Mouse (Mus musculus): ENCODE data around the gene Prkca. TPM values are rescaled to one million over a fixed set of nuclear protein-coding genes. Genes with fewer than 3 reads are reported as not detected.

Gene Prkca
- total RNA-seq, 4 experiments from 2014 or later = 201 to 232 (median 220) TPM

DNA sequence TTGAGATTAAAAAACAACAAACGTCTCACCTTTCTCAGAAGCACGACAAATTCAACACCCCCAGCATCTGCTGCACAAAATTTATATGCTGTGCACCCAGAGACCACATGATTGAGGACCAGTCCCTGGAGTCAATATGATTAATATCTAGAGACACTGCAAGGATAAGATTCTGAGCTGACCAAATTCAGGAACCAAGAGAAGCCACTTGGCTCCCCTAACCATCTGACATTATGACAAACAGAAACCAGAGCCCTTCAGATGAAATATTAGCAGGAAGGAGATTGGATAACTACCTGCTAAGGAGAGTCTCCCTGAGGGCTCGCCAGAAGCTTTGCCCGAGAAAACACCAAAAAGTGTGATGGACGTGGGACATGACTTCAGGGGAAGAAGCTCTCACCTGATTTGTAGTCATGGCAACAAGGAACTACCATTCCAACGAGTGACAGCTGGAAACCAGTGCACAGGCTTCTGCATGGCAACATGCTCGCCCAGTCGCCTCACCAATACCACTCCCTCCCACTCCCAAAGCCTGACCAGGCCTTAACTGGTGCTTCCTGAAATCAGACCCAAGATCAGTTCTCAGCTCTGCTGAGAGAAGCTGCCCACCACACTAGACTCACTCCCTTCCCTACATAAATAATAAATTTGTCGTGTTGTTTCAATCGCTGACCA lies 106.8 kb downstream of the Prkca start:
- no peak for DNase-seq (ENCODE audit: low spot score in 2 of 2)

DNA sequence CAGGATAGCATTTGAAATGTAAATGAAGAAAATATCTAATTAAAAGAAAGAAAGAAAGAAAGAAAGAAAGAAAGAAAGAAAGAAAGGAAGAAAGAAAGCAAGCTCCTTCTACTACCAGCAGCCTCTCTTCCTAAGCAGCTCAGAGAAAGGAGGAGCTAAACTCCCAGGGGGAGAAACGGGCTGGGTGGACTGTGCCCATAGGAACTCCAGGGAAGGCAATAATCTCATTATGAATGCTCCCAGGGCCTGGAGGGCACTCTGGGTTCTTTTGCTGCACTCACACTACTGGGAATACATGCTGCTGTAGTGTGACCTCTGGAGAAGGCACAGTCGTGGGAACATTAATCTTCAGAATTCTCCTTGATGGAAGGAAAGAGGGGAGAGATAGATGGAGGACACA lies 107.5 kb downstream of the Prkca start:
- no peak for DNase-seq (ENCODE audit: low spot score in 2 of 2)

DNA sequence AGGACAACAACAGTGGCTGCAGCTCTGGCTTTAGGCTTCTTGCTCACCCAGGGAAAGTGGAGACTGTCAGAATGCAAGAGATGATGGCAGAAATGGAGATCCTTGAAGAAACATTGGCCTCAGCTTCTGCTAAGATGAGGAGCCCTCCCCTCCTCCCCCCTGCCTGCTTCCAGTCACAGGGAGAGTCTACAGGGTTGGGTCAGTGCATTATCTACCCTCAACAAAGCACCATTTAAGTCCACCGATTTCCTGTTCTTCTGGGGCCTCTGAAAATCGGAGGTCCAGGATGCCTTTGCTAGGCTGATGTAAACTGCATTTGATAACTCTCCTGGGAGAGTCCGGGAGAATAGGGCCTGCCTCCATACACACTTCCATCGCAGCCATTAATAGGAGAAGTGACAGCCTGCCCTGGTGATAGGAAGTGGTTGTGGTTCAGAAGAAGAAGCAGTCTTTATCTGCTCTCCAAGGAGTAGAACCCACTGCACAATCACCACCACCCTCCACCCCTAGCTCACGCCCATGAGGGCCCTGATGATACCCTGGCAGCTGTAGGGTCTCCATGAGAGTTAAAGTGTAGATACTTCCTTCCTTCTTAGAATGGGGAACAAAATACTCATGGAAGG lies 108.5 kb downstream of the Prkca start:
- DNase-seq (ENCODE audit: low spot score in 2 of 2) = no peak

DNA sequence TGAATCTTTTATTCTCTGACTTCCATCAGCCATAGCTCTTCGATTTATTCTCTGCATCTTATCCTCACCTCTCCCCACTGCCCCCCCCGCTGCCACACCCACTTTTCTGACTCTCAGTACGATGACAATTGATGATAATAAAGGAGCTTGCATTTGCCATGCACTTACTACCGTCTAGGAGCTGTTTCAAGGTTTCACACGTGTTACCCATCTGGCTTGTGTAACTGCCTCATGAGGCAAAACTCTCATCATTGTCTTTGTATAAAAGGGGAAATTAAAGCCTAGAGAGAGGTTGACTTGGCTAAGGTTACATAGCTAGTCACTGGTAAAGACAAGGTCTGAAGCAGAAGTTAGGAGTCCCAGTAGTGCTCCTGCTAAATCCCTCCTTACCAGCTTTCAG lies 110.7 kb downstream of the Prkca start:
- no peak for DNase-seq (ENCODE audit: low spot score in 2 of 2)

DNA sequence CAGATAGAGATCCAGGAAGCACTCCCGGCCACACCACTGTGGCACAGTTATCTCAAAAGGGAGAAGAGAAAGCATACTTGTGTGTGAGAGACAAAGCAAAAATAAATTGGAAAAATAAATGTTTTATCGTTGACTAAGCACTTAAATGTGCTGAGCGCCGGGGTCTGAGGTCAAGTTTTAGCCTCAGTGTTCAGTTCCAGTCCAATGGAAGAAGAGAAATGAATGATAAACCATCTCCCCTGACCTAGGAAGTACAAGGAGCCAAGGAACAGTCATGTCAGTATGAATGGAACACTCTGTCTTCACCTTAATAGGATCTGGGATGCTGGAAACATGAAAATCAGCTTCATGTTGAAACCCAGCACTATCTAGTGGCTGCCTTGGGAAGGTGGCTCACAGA lies 113.6 kb downstream of the Prkca start:
- DNase-seq (ENCODE audit: low spot score in 2 of 2) = no peak

DNA sequence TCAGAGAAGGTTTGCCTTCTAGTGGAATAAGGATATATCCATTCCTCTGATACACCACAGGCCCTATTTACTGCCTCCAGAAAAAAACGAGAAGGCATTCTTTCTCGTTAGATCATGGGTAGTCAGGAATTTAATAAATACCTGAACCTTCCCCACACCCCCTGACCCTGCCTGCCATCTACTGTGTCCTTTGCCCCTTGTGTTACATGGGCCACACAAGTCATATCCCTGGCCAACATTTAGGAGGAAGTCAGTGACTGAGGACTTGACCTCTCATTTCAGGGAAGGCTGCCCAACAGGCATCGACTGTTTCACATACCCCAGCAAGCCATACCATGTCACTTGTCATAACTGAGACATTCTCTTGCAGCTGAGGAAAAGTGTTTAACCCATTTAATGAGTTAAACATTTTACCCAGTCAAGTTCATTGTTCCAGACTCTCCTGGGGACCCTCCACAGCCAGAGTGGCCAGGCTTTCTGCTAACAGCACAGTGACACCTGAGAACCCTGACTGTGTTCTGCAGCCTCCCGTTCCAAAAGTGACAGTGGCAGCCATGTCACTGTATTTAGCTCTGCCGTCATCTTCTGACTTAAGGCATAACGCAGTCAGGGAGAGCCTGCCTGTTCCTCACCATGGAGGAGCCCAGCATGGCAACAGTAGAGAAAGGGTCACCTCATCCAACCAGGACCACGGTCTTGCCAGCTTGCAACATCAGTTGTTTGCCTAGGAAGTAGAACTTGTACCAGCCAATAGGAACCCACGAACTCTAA lies 114.4 kb downstream of the Prkca start:
- DNase-seq (ENCODE audit: low spot score in 2 of 2) = no peak

DNA sequence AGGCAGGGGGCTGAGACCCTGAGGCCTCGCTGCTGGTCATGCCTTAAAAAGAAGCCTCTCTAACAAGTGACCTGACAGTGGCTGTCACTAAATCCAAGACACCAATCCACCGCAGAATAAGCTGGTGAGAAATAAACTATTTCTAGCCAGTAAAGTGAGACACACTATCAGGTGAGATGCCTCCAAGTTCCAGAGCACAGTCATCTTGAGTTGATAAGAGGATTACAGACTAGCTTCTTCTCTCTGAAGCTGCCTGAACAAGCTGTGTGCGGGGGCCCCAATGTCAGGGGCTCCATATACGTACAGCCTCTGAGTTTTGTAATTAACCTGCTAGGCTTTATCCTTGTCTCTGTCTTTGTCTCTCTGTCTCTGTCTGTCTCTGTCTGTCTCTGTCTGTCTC lies 115.2 kb downstream of the Prkca start:
- DNase-seq (ENCODE audit: low spot score in 2 of 2) = no peak

DNA sequence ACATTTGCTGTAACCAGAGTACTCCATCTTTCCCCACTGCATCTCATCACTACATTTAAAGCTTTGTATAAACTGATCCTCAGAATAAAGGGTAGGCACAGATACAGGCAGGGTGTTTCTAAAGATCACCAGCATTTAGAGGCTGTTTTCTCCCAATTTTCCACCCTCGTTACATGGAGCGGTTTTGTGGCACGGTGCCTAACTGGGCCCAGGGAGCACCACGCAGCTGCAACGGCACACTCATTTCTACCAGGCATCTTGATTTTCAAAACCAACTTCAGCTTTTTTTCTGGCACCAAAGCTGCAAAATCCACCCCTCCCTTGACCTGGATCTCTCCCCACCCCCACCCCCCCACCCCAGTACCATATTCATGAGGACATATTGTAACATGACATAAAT lies 117.5 kb downstream of the Prkca start:
- no peak for DNase-seq (ENCODE audit: low spot score in 2 of 2)

DNA sequence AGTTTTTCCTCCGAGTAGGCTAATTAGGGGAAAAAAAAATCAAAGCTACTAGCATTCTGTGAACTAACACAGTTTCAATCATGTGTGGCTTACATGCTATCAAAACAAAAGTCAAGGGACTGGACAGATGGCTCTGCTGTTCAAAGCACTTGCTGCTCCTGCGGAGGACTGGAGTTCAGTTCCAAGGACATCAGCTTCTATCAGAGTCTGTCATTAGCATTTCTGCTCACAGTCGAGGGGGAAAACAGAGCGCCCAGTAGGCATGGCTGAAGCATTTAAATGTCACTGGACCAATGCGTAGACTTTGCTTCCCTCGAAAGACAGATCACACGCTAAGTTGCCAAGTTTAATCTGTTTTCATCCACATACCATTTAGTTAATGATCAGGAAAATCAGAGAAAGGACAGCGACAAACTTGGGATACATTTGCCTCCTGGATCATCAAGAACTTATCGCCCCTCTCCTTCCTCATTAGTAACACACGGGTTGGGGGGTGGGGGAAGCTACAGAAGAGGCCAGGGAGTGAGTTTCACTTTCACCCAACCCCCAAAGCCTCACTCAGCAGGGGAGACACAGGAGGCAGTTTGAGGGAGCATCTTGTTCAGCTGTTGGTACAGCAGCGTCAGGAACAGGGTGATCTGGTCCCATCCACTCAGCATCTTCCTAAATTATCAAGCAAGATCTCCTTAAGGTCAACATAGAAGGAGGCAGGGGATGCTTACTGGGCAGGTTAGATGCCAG lies 119.3 kb downstream of the Prkca start:
- DNase-seq (ENCODE audit: low spot score in 2 of 2) = no peak

DNA sequence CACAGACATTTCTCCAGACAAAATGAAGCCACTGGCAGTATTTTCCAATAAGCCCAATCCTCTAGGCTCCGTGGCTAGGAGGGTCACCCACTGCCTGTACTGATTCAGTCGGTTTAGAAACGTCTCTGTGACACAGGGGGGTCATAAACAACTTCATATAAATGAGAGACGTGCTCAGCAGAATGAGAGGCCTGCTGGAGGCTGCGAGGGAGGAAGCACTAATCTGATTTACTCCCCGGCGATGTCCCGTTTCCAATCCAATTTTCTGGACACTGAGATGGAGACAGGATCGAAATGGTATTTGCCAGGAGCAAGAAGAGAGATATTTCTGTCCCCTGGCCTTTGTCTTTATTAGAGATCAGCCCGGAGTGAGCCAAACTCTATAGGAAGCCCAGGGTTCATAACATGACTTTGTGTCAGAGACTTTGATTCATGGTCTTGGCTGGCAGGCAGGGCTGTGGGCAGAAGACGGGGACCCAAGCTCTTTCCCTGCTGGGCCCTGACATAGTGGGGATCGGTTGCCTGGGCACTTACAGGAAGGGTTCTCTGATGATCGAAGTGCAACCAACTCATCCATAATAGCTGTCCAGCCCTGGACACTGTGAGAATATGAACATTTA lies 120.0 kb downstream of the Prkca start:
- DNase-seq (ENCODE audit: low spot score in 2 of 2) = no peak

DNA sequence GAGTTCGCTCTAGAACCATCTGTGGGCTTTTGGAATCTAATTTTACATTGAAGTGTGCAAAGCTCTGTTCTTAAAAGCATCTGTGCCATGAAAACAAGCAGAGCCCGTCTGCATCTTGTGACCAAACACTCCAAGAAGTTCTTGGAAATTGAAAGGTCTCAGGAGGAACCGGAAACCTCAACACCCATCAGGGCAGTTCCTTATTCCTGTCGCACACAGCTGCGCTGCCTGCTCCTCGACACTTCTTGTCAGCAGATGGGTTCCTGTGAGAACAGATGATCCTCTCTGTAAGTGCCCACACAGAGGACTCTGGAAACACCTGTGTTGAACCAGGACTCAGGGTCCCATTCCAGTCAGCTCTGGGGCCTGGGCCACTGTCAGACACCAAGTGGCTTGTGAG lies 120.6 kb downstream of the Prkca start:
- DNase-seq (ENCODE audit: low spot score in 2 of 2) = peak; percentile 43 to 50

DNA sequence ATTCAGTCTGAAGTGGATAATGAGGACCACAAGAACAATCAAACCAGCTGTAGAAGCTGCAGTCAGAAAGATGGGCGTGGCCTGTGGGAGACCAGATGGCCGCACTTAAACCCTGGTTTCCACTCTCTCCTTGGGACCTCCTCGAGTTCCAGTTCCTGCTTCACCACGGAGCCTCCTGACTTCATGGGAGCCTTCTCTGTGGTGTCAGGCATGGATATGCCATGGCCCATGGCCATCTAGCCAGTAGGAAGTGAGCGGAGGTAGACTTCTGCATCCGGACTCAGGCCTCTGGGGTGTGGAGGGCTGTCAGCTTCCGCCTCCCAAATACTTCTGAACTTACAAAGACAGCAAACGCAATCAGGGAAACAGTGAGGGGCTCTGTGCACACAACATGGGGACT lies 121.1 kb downstream of the Prkca start:
- DNase-seq (ENCODE audit: low spot score in 2 of 2) = no peak

DNA sequence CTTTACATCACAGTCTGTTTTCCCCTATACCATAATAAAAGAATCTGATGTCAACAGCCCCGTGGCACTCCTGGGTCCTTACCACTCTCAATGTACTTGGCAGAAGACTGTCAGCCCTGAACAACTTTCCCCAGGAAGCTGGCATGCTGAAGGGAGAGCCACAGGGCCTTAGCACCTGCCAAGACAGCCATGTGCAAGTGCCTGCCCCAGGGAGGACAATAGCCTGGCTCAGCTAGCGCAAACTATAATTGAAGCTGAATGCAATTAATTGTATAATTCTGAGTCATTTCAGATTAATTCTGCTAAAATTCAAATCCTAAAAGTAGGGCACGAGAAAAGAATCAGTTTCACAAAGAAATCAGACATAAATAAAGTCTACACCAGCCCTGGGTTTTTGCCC lies 121.7 kb downstream of the Prkca start:
- DNase-seq (ENCODE audit: low spot score in 2 of 2) = no peak

DNA sequence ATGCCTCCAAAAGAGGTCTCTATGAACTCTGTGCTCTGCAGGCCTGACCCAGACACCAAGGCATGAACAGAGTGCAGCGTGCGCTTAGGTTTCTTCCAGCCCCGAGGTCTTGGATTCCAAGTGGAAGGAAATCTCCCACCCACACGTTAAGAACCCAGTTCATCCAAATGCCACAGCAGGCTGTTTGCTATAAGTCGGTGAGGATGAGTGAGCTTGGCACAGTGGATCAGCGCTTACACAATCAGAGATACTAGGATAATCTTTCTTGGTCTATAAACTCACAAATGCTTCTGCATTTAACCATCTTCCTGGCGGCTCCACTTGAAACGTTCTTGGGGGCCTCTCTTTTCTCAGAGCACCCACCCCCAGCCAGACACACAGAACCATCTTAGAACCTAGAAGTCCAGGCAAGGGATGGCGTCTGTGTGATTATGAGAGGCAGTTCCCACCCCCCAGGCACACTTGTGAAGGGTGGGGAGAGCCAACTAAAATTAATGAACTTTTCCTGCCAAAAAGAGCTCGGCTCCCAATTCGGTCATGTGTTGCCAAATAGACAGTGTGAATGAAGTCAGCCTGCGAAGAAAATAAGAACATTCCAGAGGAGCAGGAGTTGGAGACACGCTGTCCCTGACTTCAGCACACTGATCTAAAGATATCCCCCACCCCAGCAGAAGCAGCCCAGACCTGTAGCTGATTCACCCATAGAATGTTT lies 122.4 kb downstream of the Prkca start:
- peak; percentile 55 to 61 for DNase-seq (ENCODE audit: low spot score in 2 of 2)

DNA sequence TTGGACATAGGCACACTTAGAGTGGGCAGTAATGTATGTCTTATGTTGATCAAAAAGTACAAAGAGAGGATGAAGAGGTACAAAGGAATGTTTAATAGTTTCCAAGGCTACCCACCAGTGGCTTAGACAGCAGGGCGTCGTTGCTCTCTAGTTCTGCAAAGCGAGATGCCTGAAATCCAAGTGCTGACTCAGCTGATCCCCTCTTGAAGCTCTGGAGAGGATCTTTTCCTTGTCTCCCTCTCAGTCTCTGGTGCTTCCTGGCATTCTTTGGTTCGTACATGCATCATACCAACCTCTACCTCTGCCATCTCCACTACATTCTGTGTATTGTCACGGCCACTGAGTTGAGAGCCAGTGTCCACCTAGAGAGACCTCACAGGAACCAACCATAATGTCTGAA lies 123.1 kb downstream of the Prkca start:
- DNase-seq (ENCODE audit: low spot score in 2 of 2) = no peak

DNA sequence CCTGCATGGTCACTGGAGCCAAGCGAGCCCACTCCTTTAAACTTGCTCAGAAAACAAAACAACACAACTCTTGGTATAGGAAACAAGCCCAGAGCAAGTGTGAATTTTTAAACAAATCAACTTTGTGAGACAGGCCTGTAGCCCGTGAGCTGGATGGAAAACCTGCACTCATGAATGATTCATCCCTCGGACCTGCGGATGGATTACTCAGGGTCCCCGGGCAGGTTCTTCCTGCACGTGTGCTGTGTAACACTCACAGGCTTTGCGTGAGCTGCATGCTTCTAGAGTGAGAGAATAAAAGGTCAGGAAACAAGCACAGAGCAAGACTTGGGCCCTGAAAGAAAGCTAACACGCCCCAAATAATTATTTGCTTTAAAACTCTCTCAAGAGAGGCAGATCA lies 126.7 kb downstream of the Prkca start:
- DNase-seq (ENCODE audit: low spot score in 2 of 2) = no peak

DNA sequence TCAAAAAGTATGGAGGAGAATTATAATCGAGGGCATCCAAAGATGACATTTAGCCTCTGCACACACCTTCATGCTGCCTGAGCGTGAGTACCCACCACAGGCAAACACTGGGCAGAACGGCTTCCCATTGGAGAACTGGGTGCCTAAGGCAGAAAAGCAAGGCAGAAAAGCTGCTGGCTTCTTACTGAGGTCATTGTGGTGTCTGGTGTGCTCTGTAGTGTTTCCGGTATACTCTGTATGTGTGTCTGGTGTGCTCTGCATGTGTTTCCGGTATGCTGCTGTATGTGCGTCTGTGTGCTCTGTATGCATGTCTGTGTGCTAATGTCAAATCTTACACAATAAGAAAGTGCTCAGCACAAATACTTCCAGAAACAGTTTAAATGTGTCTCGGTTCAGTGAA lies 127.7 kb downstream of the Prkca start:
- no peak for DNase-seq (ENCODE audit: low spot score in 2 of 2)

DNA sequence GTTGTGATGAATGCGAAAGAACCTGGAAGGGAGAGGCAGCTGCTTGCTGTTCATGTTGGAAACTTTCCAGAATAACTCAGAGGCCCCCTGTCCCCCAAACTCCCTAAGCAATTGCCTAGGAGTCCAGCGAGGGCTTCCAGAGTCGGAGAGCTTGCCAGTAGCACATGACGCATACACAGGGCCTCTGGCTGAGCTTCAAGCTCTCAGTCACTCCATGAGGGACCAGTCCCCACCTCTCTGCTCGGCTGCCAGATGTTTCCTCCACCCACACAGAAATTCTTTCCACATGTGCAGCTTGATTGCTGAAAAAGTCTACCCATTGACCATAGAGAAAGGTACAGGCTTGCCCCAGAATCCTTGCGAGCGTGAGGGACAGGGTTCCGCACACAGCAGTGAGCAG lies 128.3 kb downstream of the Prkca start:
- peak in 1 of 2 experiments; percentile 38 for DNase-seq (ENCODE audit: low spot score in 2 of 2)

DNA sequence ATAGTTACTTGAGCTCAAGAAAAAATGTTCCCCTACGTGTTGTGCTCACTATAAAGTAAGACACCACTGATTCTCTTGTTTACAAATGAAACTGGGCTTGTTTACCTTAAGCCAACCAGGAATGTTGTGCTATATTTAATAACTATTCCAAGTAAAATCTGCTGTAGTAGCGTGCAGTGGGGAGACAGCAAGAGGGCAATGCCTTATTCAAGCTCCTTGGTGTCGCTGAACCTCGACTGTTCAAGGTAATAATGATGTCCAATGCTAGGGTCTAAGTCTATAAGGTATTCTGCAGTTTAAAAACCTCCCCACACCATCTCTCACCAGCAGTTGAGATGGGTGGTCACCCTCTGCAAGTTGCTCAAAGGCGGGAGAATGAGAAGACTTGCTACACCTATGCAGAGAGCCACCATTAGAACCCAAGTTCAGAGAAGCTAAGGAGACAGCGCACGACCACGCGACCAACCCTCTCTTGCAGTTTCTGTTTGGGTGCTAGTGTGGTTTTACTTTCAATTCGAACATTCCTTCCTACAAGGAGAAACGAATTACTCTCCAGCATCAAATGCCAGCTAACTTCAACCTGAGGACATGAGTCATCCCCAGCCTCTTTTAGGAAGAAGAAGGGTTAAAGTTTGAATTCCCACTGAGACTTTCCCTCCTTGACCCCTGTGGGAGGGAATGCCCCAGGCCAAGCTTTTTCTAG lies 129.1 kb downstream of the Prkca start:
- no peak for DNase-seq (ENCODE audit: low spot score in 2 of 2)

DNA sequence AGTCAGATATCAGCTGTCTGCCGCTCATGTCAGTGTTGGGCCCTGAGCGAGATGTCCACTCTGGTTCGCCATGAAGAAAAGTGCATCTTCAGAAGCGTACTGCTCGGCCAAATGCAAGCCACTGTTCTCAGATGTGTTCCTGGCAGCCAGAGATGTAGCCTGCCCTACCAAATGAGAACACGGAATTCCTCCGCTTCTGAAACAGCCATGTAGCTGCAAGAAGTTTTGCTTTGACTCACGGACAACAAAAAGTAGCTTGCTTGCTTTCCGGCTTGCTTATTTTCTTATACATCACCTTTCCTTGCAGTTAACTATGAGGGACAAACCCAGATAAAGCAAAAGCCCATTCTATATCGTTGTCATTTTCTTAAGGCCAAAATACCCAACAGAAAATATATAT lies 129.9 kb downstream of the Prkca start:
- no peak for DNase-seq (ENCODE audit: low spot score in 2 of 2)
